Mouse (Mus musculus) cerebellum, postnatal 36 days (tissue): Measurements from ENCODE around the gene Ifngr1.

Experiments
- DNase-seq, 2 experiments: peaks; one replicate each; pipeline ENCODE4 v3.0.0; 2021 to 2022; ENCODE audit warnings: mixed read lengths in 2 of 2

The Ifngr1 gene

DNA sequence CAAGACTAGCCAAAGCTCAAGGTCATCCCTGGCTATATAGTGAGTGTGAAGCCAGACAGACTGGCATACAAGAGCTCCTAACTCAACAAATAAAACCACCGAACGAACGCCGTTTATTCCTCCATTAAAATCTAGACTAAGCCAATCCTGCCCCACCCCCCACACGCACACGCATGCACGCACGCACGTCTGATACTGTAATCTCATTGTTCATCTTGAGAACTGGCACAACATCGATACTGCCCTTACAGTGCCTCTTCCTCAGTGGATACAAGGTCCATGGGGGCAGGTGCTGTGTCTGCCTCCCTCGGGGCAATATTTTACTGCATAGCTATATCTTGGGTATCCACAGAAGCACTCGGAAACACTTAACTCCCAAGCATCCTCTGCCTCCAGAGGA lies 2.1 kb upstream of the Ifngr1 start:
- no peak for DNase-seq

DNA sequence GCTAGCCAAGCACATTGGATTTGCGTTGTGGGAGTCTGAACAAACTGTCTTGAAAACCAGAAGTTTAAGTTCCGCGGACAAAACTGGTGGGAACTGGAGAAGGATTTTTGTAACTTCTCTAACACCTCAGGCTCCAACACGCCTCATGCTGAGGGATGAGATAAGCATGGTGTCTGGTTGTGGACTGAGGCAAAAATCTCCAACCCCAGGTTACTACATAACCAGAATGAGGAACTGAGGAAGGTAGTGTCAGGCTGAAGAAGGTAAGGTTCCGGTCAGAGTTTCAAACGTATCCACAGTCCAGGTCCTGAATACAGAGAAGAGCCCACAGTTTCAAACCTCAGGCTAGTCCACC lies 486 bp upstream of the Ifngr1 start:
- no peak for DNase-seq

DNA sequence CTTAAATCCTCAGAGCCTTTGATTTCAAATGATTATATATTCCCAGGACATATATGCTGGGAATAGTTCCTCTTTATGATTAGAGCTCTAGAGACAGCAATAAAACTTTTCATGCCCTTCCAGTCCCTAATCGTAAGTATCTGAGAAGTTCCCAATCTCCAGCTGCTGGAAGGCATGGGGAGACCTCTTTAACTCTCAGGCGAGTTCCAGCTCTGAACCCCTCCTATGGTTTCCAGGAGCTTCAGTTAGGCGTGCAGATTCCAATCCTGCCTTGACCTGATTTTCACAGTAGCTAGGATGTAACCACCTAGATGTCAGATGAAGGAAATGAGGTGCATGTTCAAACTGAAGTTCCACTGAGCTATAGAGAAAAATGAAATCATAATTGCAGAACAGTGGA lies 807 bp downstream of the Ifngr1 start:
- DNase-seq, result no peak

DNA sequence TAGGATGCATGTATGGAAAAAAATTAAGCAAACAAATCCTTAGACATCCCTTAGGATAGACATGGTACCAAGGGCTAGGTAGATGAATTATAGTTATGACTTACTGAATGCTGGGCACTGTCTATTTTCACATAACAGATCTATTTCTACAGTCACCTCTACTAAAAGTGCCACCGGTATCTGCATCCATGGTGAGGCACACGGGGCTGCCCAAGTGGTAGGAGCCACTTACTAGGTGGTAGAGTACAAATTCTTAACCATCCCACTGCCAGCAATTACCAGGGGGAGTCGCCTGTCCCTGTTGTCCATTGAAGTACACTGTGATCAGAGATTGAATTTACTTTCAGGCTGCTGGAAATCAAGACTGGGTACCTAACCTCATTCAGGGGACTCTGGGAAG lies 1.5 kb downstream of the Ifngr1 start:
- no peak for DNase-seq

DNA sequence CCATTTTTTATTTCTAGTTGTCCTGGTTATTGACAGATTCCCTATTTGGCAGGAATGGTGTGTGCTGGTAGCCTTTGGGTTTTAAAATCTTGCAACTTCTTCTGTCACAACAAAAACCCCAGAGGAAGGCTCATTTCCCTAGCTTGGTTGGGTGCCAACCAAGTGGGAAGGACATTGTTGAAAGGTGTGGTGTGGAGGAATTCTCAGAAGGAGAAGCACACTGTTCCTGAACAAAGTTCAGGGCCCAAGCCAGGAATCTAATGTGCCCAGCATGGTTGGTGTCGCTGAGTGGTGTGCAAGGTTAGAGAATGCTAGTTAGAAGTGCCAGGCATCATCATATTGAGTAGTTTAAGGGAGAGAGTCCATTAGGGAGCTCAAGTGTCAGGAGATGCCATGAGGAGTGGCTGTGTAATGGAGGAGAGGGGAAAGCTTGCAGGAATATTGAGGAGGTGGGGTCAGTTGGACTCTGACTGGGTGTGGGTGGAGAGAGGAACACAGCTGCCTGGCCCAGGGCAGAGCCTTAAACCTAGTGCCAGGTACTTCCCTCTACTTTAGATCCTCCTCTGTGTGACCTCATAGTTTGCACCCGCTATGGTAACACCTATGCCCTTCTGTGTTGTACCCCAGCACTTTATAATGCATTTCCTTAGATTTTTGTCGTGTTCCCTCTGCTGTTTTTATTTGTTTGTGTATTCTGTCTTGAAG lies 2.6 kb downstream of the Ifngr1 start:
- DNase-seq, result no peak

DNA sequence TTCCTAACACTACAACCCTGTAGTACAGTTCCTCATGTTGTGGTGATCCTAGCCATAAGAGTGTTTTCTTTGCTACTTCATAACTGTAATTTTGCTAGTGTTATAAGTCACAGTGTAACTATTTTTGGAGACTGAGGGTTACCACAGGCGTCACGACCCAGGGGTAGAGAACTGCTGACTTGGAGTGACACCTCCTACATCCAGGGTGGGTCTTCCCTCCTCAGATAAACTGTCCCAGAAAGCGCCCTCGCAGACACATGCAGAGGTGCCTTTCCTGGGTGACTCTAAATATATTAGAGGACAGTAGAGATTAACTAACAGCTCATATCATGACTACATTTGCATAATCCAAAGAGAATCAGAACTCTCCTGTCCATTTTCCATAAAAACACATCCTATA lies 5.1 kb downstream of the Ifngr1 start:
- no peak for DNase-seq

DNA sequence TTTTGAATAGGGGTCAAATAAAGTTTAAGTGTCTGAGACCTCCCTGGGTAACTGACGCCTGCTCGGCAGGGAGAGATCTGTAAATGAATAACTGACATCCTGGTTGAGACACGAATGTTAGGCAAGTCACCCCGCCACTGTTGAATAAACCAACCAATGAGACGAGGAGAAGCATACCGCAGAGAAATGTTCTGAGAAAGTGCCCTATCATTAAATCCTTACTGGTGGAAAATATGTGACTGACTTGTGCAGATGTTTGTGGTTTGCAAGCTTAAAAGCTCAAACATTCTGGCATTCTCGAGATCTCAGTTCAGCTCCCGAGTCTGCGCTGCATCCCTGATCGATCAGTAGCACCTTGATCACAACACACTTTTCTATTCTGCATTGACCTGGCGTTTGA lies 6.3 kb downstream of the Ifngr1 start:
- DNase-seq, result no peak

DNA sequence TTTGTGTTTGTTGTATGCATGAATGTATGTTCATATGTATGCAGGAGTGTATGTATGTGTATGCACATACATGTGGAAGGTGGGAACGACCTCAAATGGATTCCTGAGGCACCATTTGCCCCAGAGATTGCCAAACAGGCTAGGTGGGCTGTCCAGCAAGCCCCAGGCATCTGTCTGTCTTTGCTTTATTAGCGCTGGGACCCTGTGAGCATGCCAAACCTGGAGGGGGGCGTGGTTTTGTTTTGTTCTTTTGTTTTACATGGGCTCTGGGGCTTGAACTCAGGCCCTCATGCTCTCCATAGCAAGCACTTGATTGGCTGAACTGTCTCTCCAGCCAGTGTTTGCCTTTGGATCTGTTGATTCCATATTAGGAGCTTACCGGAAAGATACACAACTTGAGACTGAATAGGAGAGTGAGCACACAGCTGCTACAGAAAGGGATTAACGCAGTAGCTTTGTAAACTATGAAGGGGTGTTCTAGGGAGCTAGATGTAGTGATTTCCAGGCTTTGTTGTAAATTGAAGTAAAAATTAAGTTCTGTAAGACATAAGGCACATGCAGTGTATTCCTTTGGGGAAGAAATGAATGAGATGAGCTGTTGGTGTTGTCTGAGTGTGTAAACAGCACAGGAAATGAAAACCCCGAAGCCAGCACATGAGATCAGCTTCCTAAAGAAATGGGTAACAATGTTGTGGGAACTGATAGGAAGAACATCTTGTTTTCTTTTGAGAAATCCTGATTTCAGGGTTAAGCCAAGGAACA lies 7.8 kb downstream of the Ifngr1 start:
- no peak for DNase-seq

DNA sequence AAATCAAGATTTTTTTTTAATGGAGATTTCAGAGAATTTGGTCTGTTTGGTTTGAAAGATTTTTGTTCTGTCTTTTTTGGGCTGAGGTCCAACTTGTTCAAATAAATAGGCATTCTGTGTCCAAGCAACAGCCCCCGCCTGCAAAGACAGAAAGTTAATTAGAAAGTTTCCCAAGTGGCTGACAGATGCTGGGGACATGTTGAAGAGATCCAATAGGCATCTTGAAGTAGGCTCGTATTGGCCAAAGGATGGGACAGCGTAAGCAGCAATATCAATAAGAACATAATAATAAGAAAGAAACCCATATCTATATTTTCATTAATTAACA lies 8.3 kb downstream of the Ifngr1 start:
- DNase-seq, result no peak

DNA sequence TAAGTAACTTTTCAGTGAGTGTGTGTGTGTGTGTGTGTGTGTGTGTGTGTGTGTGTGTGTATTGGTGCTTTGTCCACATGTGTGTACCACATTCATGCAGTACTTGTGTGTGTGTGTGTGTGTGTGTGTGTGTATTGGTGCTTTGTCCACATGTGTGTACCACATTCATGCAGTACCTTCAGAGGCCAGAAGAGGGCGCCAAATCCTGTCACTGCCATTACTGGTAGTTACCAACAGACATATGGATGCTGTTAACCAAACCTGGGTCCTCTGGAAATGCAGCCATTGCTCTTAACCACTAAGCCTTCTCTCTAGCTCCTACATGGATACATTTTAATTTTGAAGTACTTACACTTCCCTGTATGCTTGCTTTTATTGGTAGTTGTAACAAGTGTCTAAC lies 9.8 kb downstream of the Ifngr1 start:
- peak; percentile 25 to 30 for DNase-seq

DNA sequence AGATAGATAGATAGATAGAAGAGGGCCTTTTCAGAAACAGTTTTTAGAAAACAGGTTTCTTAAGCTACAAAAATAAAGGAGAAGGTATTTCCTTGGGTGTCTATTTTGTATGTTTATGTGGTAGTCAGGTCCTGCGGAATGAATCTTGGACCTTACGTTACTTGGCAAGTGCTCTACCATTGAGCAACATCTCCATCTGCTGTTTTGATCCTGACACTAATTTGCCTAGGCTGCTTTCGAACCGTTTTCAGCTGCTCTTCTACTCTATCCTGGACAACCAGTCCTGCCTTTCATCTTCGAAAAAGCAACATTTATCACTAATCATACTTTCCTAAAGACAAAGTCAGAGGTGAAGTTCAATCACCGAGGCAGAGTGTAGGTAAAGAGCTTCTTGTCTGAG lies 11.5 kb downstream of the Ifngr1 start:
- no peak for DNase-seq

DNA sequence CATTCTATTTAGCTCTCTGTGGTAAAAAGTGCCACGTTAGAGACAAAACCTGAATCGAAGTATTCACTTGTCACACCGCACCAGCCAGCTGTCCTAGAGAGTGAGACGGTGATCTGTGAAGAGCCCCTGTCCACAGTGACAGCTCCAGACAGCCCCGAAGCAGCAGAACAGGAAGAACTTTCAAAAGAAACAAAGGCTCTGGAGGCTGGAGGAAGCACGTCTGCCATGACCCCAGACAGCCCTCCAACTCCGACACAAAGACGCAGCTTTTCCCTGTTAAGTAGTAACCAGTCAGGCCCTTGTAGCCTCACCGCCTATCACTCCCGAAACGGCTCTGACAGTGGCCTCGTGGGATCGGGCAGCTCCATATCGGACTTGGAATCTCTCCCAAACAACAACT lies 17.4 kb downstream of the Ifngr1 start:
- DNase-seq, result no peak

DNA sequence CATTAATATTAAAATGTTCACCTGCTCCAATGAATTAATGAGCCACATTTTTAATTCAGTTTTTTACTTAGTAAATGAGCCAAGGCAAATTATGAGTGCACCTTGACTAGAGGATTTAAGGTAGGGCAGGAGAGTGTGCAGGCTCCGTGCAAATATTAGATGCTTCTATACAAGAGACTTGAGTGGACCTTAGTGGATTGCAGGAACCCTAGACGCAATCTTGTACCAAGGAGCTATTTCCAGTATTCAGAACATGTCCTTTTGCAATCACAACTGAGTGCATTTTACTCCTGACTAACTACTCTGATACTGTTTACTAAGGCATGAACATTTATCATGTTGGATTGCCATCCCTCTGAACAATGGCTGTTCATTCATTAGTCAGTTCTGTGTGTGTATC lies 19.9 kb downstream of the Ifngr1 start:
- DNase-seq, result no peak

DNA sequence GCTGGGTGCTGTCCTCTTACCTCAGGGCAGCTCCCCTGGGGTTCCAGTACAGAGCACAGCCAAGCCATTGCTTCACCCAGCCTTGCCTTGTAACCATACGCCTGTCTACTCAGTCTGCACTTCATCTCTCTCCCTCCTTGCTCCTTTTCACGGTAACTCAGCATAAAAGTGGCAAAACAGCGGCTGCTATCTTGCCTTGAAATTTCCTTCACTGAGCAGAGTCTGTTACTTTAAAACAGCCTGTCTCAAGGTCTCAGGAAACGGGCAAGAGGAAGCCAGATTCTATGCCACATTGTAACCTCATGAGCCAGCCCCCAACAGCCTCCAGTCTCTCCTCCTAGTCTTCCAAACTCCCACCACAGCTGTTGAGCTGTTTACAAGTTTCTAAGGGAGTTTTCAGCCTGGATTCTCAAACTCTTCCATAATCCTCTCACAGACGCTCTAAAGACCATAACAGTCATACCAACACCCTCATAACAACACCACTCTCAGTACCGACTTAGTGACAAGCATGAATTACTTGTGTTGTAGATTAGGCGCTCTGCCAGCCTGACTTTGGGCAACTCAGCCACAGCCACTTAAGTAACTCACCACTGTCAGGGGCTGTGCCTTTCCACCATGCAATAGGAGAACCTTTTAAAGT lies 21.5 kb downstream of the Ifngr1 start:
- no peak for DNase-seq

DNA sequence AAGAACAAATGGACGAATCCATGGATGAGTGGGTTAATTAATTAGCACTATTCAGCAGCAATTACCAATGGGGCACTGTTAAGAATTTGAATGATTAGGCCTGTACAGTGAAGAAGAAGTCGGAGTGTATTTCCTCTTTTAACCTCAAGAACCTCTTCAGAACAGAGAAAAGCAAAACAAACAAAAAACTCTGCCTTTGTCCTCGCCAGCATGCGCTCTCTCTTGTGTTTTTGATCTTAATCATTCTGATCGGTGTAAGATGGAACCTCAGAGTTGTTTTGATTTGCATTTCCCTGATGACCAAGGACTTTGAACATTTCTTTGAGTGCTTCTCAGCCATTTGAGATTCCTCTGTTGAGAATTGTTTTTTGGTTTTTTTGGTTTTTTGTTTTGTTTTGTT lies 28.0 kb downstream of the Ifngr1 start:
- no peak for DNase-seq

DNA sequence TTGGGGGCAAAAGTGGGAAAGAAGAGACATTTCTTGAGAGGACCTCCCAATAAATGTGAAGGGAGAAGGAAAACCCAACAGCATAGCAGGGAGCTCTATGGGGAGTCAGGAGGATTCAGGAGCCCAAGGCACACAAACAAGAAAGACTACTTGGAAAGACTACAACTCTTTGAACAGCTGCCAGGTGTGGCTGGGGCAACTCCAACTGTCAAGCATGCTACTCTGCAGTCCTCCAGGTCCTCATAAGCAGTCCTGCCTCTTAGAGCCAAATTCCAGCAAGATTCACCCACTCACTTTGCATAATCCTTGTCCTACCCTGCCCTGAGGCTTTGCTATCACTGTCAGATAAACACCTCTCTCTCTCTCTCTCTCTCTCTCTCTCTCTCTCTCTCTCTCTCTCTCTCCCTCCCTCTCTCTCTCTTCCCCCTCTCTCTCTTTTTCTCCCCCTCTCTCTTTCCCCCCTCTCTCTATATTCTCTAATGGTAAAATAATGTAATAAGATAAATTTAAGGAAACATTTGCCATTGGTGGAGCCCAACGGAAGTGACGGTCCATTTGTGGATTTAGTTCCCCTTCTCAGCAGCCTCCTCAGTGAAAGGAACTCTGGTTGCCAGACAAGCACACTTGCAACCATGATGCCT lies 29.8 kb downstream of the Ifngr1 start, which contains the start of gene Il22ra2:
Gene Il22ra2, plus strand, starts transcription at position 591 of the 641 bp plus-strand sequence.
- no peak for DNase-seq

DNA sequence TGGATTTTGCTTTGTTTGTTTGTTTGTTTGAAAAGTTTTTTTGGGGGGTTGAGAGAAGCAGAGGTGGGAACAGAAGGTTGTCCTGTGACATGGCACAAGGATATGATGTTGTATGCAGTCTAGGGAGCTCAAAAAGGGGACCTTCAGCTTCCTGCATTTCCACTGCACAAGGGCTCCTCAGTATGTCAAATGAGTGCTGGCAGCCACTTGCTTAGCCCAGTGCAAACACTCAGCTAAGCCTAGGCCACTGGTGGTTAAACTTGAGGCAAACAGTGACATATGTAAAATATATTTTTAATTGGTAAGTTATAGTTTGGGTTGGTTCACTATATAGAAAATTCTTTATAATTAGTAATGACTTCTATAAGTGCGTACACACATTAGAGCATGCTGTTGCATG lies 32.9 kb downstream of the Ifngr1 start:
- DNase-seq, result no peak

DNA sequence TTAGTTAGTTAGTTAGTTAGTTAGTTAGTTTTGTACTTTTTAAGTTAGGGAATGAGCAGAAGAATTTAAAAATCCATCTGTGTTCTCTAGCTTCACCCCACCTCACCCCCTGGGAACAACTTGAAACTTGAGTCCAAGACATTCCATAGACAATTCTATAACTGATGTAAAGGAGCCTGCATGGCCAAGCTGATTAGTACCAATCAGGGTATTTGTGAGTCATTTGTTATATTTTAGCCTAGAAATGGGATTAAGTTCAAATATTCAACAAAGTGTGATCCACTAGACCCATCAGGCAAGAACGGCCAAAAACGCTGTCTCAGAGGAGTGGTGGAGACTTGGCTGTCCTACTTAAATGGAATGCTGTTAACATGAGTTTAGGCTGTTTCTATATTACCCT lies 35.6 kb downstream of the Ifngr1 start:
- no peak for DNase-seq

DNA sequence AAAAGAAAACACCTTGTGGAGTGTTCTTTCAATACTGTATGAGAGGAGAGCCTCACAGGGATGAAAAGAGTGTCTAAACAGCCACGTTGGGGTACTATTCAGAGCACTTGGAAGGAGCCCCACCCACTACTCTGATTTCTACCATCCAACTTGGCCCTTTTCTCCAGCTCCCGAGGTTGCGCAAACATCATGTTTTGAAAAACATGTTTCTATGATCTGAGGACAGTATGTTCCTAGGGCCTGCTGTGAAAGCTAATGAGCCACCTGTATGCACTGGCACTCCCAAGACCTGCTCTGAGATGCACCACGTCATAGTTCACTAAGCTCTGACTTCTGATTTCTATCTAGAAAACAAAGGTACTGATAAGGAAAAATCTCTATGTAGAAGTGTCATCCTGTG lies 36.0 kb downstream of the Ifngr1 start:
- no peak for DNase-seq

DNA sequence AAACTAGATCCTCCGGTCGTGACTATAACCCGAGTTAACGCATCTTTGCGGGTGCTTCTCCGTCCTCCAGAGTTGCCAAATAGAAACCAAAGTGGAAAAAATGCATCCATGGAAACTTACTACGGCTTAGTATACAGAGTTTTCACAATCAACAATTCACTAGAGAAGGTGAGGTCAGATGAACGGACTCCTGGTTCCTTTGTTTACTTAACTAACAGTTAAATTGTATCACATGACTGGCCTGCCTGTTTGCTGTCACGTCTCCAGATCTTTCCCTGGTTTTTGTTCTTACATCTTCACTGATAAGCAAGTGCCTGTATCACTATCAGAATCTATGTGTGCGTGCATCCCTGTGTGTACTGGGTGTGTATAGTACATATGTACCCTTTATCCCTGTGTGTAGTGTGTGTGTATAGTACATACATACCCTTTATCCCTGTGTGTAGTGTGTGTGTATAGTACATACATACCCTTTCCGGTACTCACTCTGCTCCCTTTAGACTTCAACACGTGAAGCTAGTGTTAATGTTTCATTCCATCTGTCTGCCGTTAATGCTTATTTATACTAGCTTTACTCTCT lies 40.0 kb downstream of the Ifngr1 start:
- DNase-seq, result no peak

DNA sequence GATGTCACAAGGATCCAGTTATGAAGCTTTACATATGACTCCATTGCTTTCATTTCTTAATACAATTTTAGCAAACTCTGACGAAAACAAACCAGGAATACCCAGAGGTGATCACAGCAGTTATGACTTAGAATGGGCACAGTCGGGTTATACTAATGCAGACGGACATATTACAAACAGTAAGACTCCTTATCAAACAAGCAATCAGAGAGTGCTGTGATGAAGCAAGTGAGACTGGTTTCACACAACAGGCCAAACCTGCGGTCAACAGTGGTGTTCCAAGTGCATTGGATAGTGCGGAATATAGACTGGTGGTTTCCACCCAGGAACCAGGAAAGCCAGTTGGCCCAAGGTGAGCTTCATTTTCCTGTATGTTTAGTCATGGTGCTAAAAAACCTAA lies 47.1 kb downstream of the Ifngr1 start:
- no peak for DNase-seq

DNA sequence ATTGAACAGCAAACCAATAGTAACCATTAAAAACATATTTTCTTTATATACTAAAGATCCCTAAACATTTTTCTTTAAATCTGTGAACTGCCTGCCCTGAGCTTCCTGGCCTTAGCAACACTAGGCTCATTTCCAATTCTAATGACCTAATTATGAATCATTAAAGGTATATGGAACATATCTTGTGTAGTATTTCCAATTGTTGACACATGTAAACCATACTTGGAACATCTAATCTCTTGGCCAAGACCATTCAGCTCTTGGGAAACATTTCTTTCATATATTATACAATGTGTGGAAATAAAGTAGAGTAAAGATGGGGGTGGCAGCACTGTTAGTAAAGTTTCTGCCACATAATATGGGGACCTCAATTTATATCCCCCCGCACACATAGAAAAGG lies 47.9 kb downstream of the Ifngr1 start:
- no peak for DNase-seq

DNA sequence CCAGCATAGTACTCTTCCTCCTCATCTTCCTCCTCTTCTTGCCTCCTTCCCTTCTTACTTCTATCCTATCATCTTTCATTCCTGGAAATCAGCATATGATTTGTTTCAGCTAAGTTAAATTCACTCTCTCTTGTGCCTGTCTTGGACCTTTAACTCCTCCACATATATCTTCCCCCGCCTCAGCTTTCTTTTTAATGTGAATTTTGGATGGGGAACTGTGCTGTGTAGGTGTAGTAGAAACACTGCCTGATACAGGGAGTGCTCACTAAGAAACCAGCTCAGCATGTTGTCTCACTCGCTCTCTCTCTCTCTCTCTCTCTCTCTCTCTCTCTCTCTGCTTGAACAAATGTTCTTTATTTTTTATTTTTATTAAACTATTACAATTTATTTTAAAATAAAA lies 53.4 kb downstream of the Ifngr1 start:
- DNase-seq, result no peak

DNA sequence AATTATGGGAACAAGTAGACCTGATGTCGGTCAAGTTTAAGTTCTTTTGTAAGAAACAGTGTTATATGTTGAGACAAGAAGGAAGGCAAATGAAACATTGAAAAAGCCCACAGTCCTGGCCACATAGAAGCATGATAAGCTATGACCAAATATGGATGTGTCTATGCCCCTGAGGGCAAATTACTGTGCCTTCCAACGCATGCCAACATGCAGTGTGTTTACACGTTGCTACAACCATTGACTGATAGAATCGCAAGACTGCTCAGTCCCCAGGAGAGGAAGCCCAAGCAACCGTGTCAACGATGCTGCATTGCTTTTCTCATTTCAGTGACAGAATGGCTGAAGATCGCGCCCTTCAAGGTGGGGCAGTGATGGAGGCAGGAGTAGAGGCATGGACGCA lies 65.7 kb downstream of the Ifngr1 start:
- DNase-seq, result no peak
